Mouse (Mus musculus): ENCODE data around the gene R3hdm2.

DNA sequence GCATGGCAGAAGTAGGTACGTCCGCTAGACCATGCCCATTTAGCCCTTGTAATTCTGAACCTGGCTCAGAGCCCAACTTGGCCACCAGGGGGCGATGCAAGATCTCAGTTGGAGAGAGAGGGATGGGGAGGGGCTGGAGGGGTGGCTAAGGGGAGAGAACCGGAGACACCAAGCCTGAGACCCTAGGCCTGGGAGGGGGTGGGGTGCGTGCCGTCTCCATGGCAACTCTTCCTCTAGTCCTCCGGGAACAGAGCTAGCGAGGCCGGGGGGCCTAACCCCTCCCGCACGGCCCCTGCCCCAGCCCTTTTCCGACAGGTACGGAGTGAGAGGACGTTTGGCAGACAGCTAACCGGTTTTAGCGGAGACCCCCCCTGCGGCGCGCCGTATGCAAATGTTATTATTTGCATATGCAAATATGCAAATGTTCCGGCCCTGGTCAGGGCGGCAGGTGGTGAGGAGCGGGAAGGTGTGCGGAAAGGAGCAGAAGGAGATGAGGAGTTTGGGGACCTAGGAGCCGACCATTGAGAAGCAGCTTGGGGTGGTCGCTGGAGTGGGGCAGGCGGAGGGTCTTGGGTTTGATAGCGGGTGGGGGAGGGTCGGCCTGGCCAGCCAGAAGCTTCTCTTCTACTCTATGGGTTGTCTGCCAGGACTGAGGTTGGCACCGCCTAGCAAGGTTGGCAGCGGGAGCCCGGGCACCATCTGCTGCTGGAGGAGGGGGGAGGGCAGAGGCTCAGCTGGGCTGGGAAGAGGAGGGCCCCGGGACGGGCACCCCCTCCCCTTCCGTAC is 129.1 kb downstream of the R3hdm2 start:
- TF ChIP-seq MAX (IDR thresholded peaks at IDR 0.05) (no peak), CTCF (IDR thresholded peaks at IDR 0.05; ENCODE audit: control insufficient read depth, insufficient read depth, insufficient read length) (peak; percentile 70), CEBPB (IDR thresholded peaks at IDR 0.05; ENCODE audit: low read depth) (no peak), USF1 (IDR thresholded peaks at IDR 0.05; ENCODE audit: low read depth) (no peak), MYOD1 (IDR thresholded peaks at IDR 0.05; ENCODE audit: control insufficient read depth, insufficient read length, low read depth) (no peak), FOSL1 (IDR thresholded peaks at IDR 0.05; ENCODE audit: insufficient read depth, low read length, poor library complexity, severe bottlenecking) (no peak)

Measured in C2C12 (cell line).